Mouse (Mus musculus): ENCODE data around the gene Gna15.

DNA sequence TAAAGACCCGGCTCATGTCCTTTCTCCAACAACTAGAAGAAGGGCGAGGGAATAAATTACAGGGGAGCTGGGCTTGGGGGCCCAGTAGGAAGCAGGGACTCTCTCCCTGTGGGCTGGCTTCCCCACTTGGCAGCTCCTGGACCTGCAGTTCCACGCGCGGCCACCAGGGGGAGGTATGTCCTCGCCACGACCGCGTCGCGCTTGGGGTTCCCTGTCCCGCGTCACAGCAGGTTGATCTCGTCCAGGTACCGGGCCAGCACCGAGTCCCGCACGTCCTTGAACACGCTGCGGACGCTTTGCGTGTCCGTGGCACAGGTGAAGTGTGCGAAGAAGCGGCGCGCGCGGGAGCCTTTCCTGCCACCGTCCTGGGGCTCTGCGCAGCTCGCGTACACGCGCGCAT lies 21.4 kb downstream of the Gna15 start:
- TF ChIP-seq CTCF (IDR thresholded peaks at IDR 0.05; ENCODE audit: extremely low read depth, insufficient read depth, low read length) = peak; percentile 89
- no peak for TF ChIP-seq POLR2A (IDR thresholded peaks at IDR 0.05; ENCODE audit: extremely low read depth, insufficient read depth, low read length)

Measured in cortical plate, adult 2 months (tissue).